Comparison of ENCODE assay signal across 18 mouse cellular contexts in genomic region chr17:85609094-85609425, GRCm38 (mm10). TPM values are rescaled to one million over a fixed set of nuclear protein-coding genes. Genes with fewer than 3 reads are reported as not detected.
A peak's percentile ranks its signal among the peaks of the same experiment; 100 is the strongest.
DNase-seq lines count a peak whose midpoint lies in the region; ATAC-seq and TF ChIP-seq lines count a peak whose summit lies in the region.
"Had no signal": no experiment of that assay in that cellular context is flagged by ENCODE, and none has a peak within 500 bp of the region (broad histone marks: within the 10 kb centered on the region; RNA-seq: fewer than 3 reads in every experiment).

No protein-coding gene starts in this region.

- H3K79me2 ChIP-seq in heart, adult 2 months (replicated peaks; ENCODE audit: control insufficient read depth, insufficient read depth, low read length) = no peaks in the 10 kb centered on the region

- H3K4me1 ChIP-seq in heart, embryonic 16.5 days (ENCODE audit: control insufficient read depth, insufficient read depth, low read length) = no peaks in the 10 kb centered on the region
- H3K4me1 ChIP-seq in heart, adult 2 months (ENCODE audit: control insufficient read depth, insufficient read depth, low read length) = no peaks in the 10 kb centered on the region
- H3K4me1 ChIP-seq in E14TG2a.4 (replicated peaks; ENCODE audit: low read depth, low read length) = peaks cover 45% of the 10 kb centered on the region
- H3K4me1 ChIP-seq in embryonic facial prominence, embryonic 12.5 days = no peaks in the 10 kb centered on the region
- peaks cover 5% of the 10 kb centered on the region; the same call in 1 of the 2 replicates for H3K4me1 ChIP-seq in limb, embryonic 11.5 days (ENCODE audit: control insufficient read depth, insufficient read depth, low read length)

- no peaks in the 10 kb centered on the region for H3K36me3 ChIP-seq in heart, embryonic 16.5 days (ENCODE audit: control insufficient read depth, insufficient read depth)
- no peaks in the 10 kb centered on the region for H3K36me3 ChIP-seq in heart, adult 2 months (ENCODE audit: control insufficient read depth, insufficient read depth, low read length)
- H3K36me3 ChIP-seq in E14TG2a.4 (ENCODE audit: insufficient read depth, low read length) = no peaks in the 10 kb centered on the region
- no peaks in the 10 kb centered on the region for H3K36me3 ChIP-seq in embryonic facial prominence, embryonic 12.5 days
- H3K36me3 ChIP-seq in limb, embryonic 11.5 days (ENCODE audit: control insufficient read depth, insufficient read depth, low read length) = no peaks in the 10 kb centered on the region
- H3K36me3 ChIP-seq: limb, embryonic 15.5 days had no signal

- H3K27me3 ChIP-seq in heart, embryonic 16.5 days (ENCODE audit: control insufficient read depth, insufficient read depth, low read length) = peaks cover 89% of the 10 kb centered on the region
- peaks cover 27% of the 10 kb centered on the region for H3K27me3 ChIP-seq in heart, adult 2 months (ENCODE audit: control insufficient read depth, insufficient read depth, low read length)
- peaks cover 88% of the 10 kb centered on the region for H3K27me3 ChIP-seq in E14TG2a.4 (ENCODE audit: insufficient read depth, low read length)
- H3K27me3 ChIP-seq in embryonic facial prominence, embryonic 12.5 days = peaks cover 89% of the 10 kb centered on the region
- H3K27me3 ChIP-seq in limb, embryonic 11.5 days (ENCODE audit: control insufficient read depth, insufficient read depth, low read length) = peaks cover 88% of the 10 kb centered on the region

- H3K9ac ChIP-seq in heart, embryonic 16.5 days (ENCODE audit: low read length) = no peak overlapping the region
- no peak overlapping the region for H3K9ac ChIP-seq in heart, adult 2 months (ENCODE audit: low read depth, low read length)
- H3K9ac ChIP-seq in embryonic facial prominence, embryonic 12.5 days = 0 out of 2 replicates have a peak overlapping the region, but pooled peaks have one; percentile 4
- no peak overlapping the region for H3K9ac ChIP-seq in limb, embryonic 11.5 days (ENCODE audit: low read length)
- H3K9ac ChIP-seq: limb, embryonic 15.5 days had no signal

- no peak for TF ChIP-seq EP300 in heart, adult 2 months (IDR thresholded peaks at IDR 0.05; ENCODE audit: insufficient read depth, low read depth, low read length)

- H3K27ac ChIP-seq in heart, embryonic 16.5 days (ENCODE audit: low read length) = no peak overlapping the region
- no peak overlapping the region for H3K27ac ChIP-seq in heart, adult 2 months
- H3K27ac ChIP-seq in embryonic facial prominence, embryonic 12.5 days = peak overlapping the region; percentile 48
- no peak overlapping the region for H3K27ac ChIP-seq in limb, embryonic 11.5 days (replicated peaks; ENCODE audit: low read depth, low read length)
- H3K27ac ChIP-seq: limb, embryonic 15.5 days had no signal

- no peaks in the 10 kb centered on the region for H3K9me3 ChIP-seq in heart, embryonic 16.5 days (replicated peaks; ENCODE audit: control insufficient read depth, low read length)
- peaks cover 26% of the 10 kb centered on the region for H3K9me3 ChIP-seq in E14TG2a.4 (ENCODE audit: low read length)
- H3K9me3 ChIP-seq in embryonic facial prominence, embryonic 12.5 days = no peaks in the 10 kb centered on the region
- no peaks in the 10 kb centered on the region for H3K9me3 ChIP-seq in limb, embryonic 11.5 days (ENCODE audit: control insufficient read depth, low read length)
- H3K9me3 ChIP-seq: limb, embryonic 15.5 days had no signal

- TF ChIP-seq CTCF in heart, adult 2 months (IDR thresholded peaks at IDR 0.05) = no peak
- TF ChIP-seq CTCF in E14TG2a.4 (conservative IDR thresholded peaks at IDR 0.05; ENCODE audit: low read length) = no peak

- DNase-seq in heart, adult 2 months = no peak
- DNase-seq in limb, embryonic 11.5 days (ENCODE audit: low spot score) = peak; percentile 66
- no peak for DNase-seq in layer of hippocampus, postnatal 10 days (ENCODE audit: low spot score in 2 of 2)
- DNase-seq in gastrocnemius, postnatal 14 days = no peak
- no peak for DNase-seq in cerebellum, adult 11 months
- DNase-seq: adrenal gland, postnatal 10 days; heart, adult 18-20 months; kidney, adult 9 months; layer of hippocampus, adult 9-11 months had no signal

- H3K4me2 ChIP-seq in heart, embryonic 16.5 days (ENCODE audit: low read depth, low read length) = no peak overlapping the region; the same call in 1 of the 2 replicates
- peak overlapping the region; percentile 18 for H3K4me2 ChIP-seq in embryonic facial prominence, embryonic 12.5 days (replicated peaks)
- no peak overlapping the region for H3K4me2 ChIP-seq in limb, embryonic 11.5 days (ENCODE audit: low read depth, severe bottlenecking)
- H3K4me2 ChIP-seq: limb, embryonic 15.5 days had no signal

- 0 out of 2 replicates have a peak overlapping the region, but pooled peaks have one; percentile 12 for H3K4me3 ChIP-seq in heart, embryonic 16.5 days (ENCODE audit: low read length)
- H3K4me3 ChIP-seq in heart, adult 2 months = no peak overlapping the region
- H3K4me3 ChIP-seq in E14TG2a.4 (replicated peaks; ENCODE audit: low read length) = peak overlapping the region; percentile 59
- peak overlapping the region; percentile 4; the same call in 1 of the 2 replicates for H3K4me3 ChIP-seq in embryonic facial prominence, embryonic 12.5 days
- H3K4me3 ChIP-seq in limb, embryonic 11.5 days (ENCODE audit: low read depth, low read length) = peak overlapping the region; percentile 12; the same call in 1 of the 2 replicates
- H3K4me3 ChIP-seq: limb, embryonic 15.5 days had no signal

- no peak for TF ChIP-seq POLR2A in heart, adult 2 months (IDR thresholded peaks at IDR 0.05; ENCODE audit: insufficient read depth, low read depth, low read length)

- ATAC-seq in heart, embryonic 16.5 days (replicated peaks; ENCODE audit: extremely low read depth, insufficient read depth, low FRiP score) = no peak
- no peak for ATAC-seq in embryonic facial prominence, embryonic 12.5 days (ENCODE audit: insufficient number of reproducible peaks, insufficient read depth, low FRiP score, low TSS enrichment)
- ATAC-seq in limb, embryonic 11.5 days (ENCODE audit: insufficient number of reproducible peaks, low FRiP score, low TSS enrichment, low read depth) = no peak
- ATAC-seq: CD4-positive, CD25-positive, alpha-beta regulatory T cell, adult 4 months had no signal

- intact Hi-C loops in heart, adult 2 months (cut with DNase I) = no loop called here
- intact Hi-C loops in gastrocnemius, postnatal 14 days (cut with DNase I; ENCODE audit: low total_unique reads) = no loop called here

- WGBS in heart, embryonic 16.5 days = 2% methylated on average over 13 of the region's 13 CpGs
- whole genome bisulfite sequencing in heart, adult 2 months = 4% methylated on average over 13 of the region's 13 CpGs
- WGBS in embryonic facial prominence, embryonic 12.5 days = under 1% methylated on average over 13 of the region's 13 CpGs
- 0% methylated on average over 13 of the region's 13 CpGs for whole genome bisulfite sequencing in limb, embryonic 11.5 days

RNA-seq across cellular contexts. Expression of gene Six3, which starts 4.3 kb away (rescaled TPM):
- not detected in 2 replicates for polyA plus RNA-seq in heart, embryonic 16.5 days (2015; fragmentation: Nextera tagmentation; extraction: Ambion mirVana)
- not detected for total RNA-seq in heart, adult 2 months (2021)
- polyA plus RNA-seq in heart, adult 2 months (2012; rRNA removed) = 0.06 TPM in 1 of 2 replicates, not detected in the other
- 8.9 and 9.8 TPM in 2 replicates for polyA plus RNA-seq in embryonic facial prominence, embryonic 12.5 days (2016; fragmentation: Nextera tagmentation; extraction: Ambion mirVana)
- not detected in 2 replicates for polyA plus RNA-seq in limb, embryonic 11.5 days (2014; fragmentation: Nextera tagmentation; extraction: Ambion mirVana)
- under 1 TPM; 0.43 to 0.54 TPM for total RNA-seq in layer of hippocampus, postnatal 10 days (2021)
- total RNA-seq in gastrocnemius, postnatal 14 days (2021) = not detected
- total RNA-seq: adrenal gland, postnatal 10 days; heart, adult 18-20 months; monocyte, adult 5-6 weeks had no signal
- polyA plus RNA-seq: limb, embryonic 15.5 days; lung, embryonic 16.5 days; small intestine, adult 2 months; testis, adult 2 months had no signal
